Mouse (Mus musculus) limb, embryonic 11.5 days (tissue): ENCODE data around the gene Ubash3b. TPM values are rescaled to one million over a fixed set of nuclear protein-coding genes. Genes with fewer than 3 reads are reported as not detected.

Source experiments
- ATAC-seq: fragments of 200-750 bp; cut with Nextera tagmentation; 2 replicates; pipeline ENCODE4 v1.8.0; 2017; ENCODE audit warnings: low read depth; ENCODE audit not compliant: insufficient number of reproducible peaks, low FRiP score, low TSS enrichment
- DNase-seq: peaks from one replicate; pipeline ENCODE4 v3.0.0-alpha.2; 2015; ENCODE audit warnings: low spot score
- H3K27ac ChIP-seq: fragments of 300-500 bp; sonication (generic); replicated peaks from 2 replicates; pipeline ENCODE4 v1.5.1; 2014; ENCODE audit warnings: low read depth, mild to moderate bottlenecking, low read length
- H3K27me3 ChIP-seq: fragments of 300-500 bp; sonication (generic); 2 replicates; pipeline ENCODE4 v1.6.1; 2014; ENCODE audit warnings: mild to moderate bottlenecking, low read length, mixed read lengths; ENCODE audit not compliant: control insufficient read depth, insufficient read depth
- H3K36me3 ChIP-seq: fragments of 300-500 bp; sonication (generic); 2 replicates; pipeline ENCODE4 v1.6.1; 2014; ENCODE audit warnings: mild to moderate bottlenecking, low read length, moderate library complexity, mixed read lengths; ENCODE audit not compliant: control insufficient read depth, insufficient read depth
- H3K4me1 ChIP-seq: fragments of 300-500 bp; sonication (generic); 2 replicates; pipeline ENCODE4 v1.6.1; 2014; ENCODE audit warnings: low read length, mixed read lengths; ENCODE audit not compliant: control insufficient read depth, insufficient read depth
- H3K4me2 ChIP-seq: fragments of 300-500 bp; sonication (generic); 2 replicates; pipeline ENCODE4 v1.6.1; 2014; ENCODE audit warnings: low read depth, mild to moderate bottlenecking, moderate library complexity; ENCODE audit not compliant: severe bottlenecking
- H3K4me3 ChIP-seq: fragments of 300-500 bp; sonication (generic); 2 replicates; pipeline ENCODE4 v1.5.1; 2014; ENCODE audit warnings: low read depth, low read length
- H3K9ac ChIP-seq: fragments of 300-500 bp; sonication (generic); 2 replicates; pipeline ENCODE4 v1.6.1; 2014; ENCODE audit warnings: mild to moderate bottlenecking, low read length
- H3K9me3 ChIP-seq: fragments of 300-500 bp; sonication (generic); 2 replicates; pipeline ENCODE4 v1.6.1; 2016; ENCODE audit warnings: low read length; ENCODE audit not compliant: control insufficient read depth
- WGBS: fragments of 180-500 bp; shearing (Covaris S2); extraction: QIAGEN DNeasy Blood & Tissue Kit; methylation state at CpG from one replicate; pipeline ENCODE4 v1.1.7; 2014; 5-methylcytosine and 5-hydroxymethylcytosine counted together
- polyA plus RNA-seq: library from polyadenylated mRNA; unstranded; fragments of >200 nt; fragmentation: Nextera tagmentation; extraction: Ambion mirVana; gene quantifications from 2 replicates; pipeline ENCODE4 v1.2.1, GENCODE M21; 2014

The Ubash3b gene
- polyA plus RNA-seq, 1 experiment from 2014 or later, result 8.2 TPM

DNA sequence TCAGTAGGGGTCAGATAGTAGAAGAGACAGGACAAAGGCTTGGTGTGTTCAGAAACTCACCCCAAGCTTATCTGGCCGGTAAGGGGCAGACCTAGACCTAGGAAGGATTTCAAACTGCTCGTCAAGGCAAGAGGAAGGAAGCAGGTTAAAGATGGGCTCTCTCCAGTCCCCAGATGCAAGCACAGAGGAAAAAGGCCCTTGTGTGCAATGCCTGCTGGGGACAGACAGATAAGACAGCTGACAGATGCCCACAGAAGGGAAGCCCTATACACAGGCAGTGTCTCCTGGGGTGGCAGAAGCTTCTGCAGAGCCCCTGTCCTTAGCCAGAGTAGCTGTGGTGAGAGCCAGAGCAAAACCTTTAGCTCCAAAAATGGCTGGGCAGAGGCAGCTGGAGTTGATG is 11.6 kb downstream of the Ubash3b start:
- Histone ChIP-seq H3K4me2 (no peak overlapping the region), H3K27ac (no peak overlapping the region), H3K4me1 (peaks cover 8% of the 10 kb centered on the region; the same call in 1 of the 2 replicates), H3K27me3 (no peaks in the 10 kb centered on the region), H3K9me3 (no peaks in the 10 kb centered on the region), H3K36me3 (no peaks in the 10 kb centered on the region), H3K9ac (no peak overlapping the region), H3K4me3 (no peak overlapping the region)
- WGBS, result 68% methylated on average over 2 of the region's 2 CpGs
- DNase-seq (no peak), ATAC-seq (no peak)

DNA sequence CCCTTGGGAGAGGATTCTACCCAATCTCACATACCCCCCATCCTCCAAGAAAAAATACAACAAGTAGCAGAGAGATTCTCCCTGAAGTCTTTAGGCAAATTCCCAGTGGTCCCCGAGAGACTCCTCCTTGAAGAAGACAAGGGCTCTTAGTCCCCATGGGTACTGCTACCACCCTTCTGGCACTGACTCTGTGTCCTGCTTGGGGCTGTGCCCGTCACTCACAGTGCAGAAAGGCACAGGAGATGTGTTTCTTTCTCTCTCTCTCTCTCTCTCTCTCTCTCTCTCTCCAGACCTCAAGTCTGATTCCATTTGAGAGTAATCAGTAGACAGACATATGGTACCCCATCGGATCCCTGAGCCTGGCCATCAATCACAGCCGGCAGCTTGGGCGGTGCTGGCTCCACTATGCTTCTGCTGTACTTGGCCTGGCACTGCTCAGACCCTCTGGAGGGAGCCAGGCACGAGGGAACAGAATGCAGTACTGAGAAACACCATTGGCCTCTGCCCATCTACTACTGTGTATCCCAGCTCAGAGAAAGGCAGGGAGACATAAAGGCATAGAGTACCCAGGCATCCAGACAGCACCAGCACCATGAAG is 12.3 kb downstream of the Ubash3b start:
- WGBS, result 58% methylated on average over 6 of the region's 6 CpGs
- H3K9me3 ChIP-seq, result no peaks in the 10 kb centered on the region
- no peak overlapping the region for H3K9ac ChIP-seq
- ATAC-seq, result no peak
- H3K4me3 ChIP-seq, result no peak overlapping the region
- no peak overlapping the region for H3K27ac ChIP-seq
- no peaks in the 10 kb centered on the region for H3K27me3 ChIP-seq
- no peak for DNase-seq
- no peak overlapping the region for H3K4me2 ChIP-seq
- peaks cover 8% of the 10 kb centered on the region; the same call in 1 of the 2 replicates for H3K4me1 ChIP-seq
- H3K36me3 ChIP-seq, result no peaks in the 10 kb centered on the region

DNA sequence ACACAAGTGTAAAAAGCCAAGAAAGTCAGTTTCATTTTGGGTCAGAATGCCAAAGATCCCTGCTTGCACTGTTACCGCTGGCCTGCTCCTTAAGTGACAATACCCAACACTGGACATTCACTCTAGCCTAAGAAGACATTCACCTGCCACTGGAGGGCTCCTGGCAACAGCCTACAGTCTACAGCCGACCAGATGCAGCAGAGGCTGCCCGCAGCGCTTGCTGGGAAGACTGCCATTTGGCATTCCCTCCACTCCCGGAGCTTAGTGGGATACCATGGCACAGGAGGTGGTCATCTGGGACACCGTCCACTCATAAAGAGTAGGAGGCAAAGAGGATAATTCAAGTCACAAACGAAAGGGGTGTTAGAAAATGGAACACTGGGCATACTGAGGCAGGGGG is 12.9 kb downstream of the Ubash3b start:
- H3K4me1 ChIP-seq, result peaks cover 8% of the 10 kb centered on the region; the same call in 1 of the 2 replicates
- H3K9ac ChIP-seq, result no peak overlapping the region
- H3K27ac ChIP-seq, result no peak overlapping the region
- no peaks in the 10 kb centered on the region for H3K27me3 ChIP-seq
- no peaks in the 10 kb centered on the region for H3K9me3 ChIP-seq
- DNase-seq (no peak), ATAC-seq (no peak)
- no peaks in the 10 kb centered on the region for H3K36me3 ChIP-seq
- H3K4me2 ChIP-seq, result no peak overlapping the region
- 84% methylated on average over 7 of the region's 7 CpGs for WGBS
- no peak overlapping the region for H3K4me3 ChIP-seq

DNA sequence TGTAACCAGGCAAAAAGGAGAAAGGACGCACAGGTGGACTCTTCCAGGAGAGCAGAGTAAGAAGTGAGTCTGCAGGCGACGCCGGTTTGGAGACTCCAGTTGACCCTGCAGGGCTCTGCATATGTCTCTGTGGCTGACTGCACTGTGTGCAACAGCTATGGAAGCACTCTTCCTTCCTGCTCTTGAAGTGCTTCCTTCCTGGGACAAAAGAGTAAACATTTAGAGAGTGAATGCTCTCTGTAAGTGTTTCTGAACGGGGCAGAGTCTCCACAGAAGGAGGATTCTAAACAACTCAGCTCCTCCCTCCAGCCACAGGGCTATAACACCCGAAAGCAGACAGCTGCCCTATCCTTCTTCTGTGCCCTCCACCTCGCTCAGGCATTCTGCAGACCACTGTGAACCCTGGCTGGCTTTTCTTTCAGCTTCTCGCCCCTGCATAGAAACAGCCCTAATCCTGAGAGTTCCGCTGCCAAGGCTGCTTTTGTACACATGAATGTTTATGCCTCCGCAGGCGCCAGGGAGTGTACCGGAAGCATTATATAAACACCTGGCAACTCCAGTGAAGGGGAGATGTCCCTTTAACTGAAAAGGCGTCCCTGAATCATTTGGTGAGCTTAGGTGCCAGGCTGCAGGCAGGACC is 14.2 kb downstream of the Ubash3b start:
- Histone ChIP-seq H3K4me3 (no peak overlapping the region), H3K4me1 (0 out of 2 replicates have a peak, but pooled peaks cover 3% of the 10 kb centered on the region), H3K27me3 (no peaks in the 10 kb centered on the region), H3K9me3 (no peaks in the 10 kb centered on the region), H3K4me2 (no peak overlapping the region), H3K27ac (no peak overlapping the region), H3K36me3 (no peaks in the 10 kb centered on the region), H3K9ac (no peak overlapping the region)
- 43% methylated on average over 13 of the region's 13 CpGs for WGBS
- DNase-seq (no peak), ATAC-seq (no peak)

DNA sequence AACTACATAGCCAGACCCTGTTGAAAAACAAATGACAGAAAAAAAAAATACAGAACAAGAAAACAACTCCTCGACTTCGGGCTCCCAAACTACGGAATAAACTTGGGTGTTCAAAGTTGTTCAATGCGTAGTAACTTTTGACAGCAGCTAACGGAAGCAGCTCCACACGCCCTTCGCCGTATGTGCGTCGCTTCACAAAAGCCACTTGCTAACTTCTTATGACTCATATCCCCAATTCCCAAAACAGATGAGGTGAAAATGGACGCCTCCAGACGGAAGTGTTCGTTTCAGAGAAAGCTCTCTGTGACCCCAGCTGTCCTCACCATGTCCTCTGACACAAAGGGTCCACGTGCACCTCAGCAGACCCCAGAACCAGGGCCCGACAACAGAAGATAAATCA is 17.7 kb downstream of the Ubash3b start:
- H3K9ac ChIP-seq, result no peak overlapping the region
- ATAC-seq (no peak), DNase-seq (peak; percentile 29)
- no peaks in the 10 kb centered on the region for H3K27me3 ChIP-seq
- H3K4me1 ChIP-seq, result 0 out of 2 replicates have a peak, but pooled peaks cover 3% of the 10 kb centered on the region
- 74% methylated on average over 15 of the region's 15 CpGs for WGBS
- no peaks in the 10 kb centered on the region for H3K36me3 ChIP-seq
- H3K4me2 ChIP-seq, result no peak overlapping the region
- no peaks in the 10 kb centered on the region for H3K9me3 ChIP-seq
- H3K4me3 ChIP-seq, result no peak overlapping the region
- no peak overlapping the region for H3K27ac ChIP-seq

DNA sequence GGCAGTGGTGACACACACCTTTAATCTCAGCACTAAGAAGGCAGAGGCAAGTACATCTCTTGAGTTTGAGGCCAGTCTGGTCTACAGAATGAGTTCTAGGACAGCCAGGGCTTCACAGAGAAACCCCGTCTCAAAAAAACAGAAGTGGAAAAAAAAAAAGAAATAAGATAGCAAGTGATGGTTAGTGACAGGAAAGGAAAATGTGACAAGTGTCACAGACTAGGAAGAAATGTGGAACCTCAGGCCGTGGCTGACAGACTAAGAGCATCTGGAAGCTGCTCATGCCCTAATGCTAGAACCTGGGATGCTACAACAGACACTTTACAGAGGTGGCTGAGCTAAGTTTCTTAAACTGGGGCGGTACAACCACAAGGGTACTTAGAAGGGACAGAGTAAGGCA is 18.4 kb downstream of the Ubash3b start:
- H3K27ac ChIP-seq, result no peak overlapping the region
- H3K27me3 ChIP-seq, result no peaks in the 10 kb centered on the region
- H3K4me2 ChIP-seq, result no peak overlapping the region
- no peak for ATAC-seq
- H3K9me3 ChIP-seq, result no peaks in the 10 kb centered on the region
- no peak overlapping the region for H3K4me3 ChIP-seq
- no peak overlapping the region for H3K9ac ChIP-seq
- 0 out of 2 replicates have a peak, but pooled peaks cover 3% of the 10 kb centered on the region for H3K4me1 ChIP-seq
- no peak for DNase-seq
- no peaks in the 10 kb centered on the region for H3K36me3 ChIP-seq
- 90% methylated on average over 3 of the region's 3 CpGs for WGBS

DNA sequence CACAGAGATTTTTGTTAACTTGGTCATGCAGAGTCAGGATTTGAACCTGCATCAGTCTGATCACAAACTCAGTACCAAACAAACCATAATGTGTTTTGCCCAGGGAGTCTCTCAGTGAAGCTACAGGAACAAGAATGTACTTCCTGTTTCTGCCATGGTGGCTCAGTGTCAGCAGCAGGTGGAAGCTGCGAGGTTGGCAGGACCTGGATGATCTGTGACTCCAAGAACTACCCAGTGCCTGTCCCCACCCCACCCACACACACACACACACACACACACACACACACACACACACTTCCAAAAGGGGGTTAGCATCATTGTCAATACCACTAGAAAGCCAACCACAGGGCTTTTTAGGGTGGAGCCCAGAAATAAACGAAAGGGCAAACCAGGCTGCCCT is 20.5 kb downstream of the Ubash3b start:
- H3K27me3 ChIP-seq, result no peaks in the 10 kb centered on the region
- no peaks in the 10 kb centered on the region for H3K36me3 ChIP-seq
- no peak overlapping the region for H3K9ac ChIP-seq
- WGBS, result 82% methylated on average over 2 of the region's 2 CpGs
- DNase-seq (no peak), ATAC-seq (no peak)
- H3K9me3 ChIP-seq, result no peaks in the 10 kb centered on the region
- H3K4me2 ChIP-seq, result no peak overlapping the region
- no peak overlapping the region for H3K4me3 ChIP-seq
- H3K4me1 ChIP-seq, result no peaks in the 10 kb centered on the region
- no peak overlapping the region for H3K27ac ChIP-seq

DNA sequence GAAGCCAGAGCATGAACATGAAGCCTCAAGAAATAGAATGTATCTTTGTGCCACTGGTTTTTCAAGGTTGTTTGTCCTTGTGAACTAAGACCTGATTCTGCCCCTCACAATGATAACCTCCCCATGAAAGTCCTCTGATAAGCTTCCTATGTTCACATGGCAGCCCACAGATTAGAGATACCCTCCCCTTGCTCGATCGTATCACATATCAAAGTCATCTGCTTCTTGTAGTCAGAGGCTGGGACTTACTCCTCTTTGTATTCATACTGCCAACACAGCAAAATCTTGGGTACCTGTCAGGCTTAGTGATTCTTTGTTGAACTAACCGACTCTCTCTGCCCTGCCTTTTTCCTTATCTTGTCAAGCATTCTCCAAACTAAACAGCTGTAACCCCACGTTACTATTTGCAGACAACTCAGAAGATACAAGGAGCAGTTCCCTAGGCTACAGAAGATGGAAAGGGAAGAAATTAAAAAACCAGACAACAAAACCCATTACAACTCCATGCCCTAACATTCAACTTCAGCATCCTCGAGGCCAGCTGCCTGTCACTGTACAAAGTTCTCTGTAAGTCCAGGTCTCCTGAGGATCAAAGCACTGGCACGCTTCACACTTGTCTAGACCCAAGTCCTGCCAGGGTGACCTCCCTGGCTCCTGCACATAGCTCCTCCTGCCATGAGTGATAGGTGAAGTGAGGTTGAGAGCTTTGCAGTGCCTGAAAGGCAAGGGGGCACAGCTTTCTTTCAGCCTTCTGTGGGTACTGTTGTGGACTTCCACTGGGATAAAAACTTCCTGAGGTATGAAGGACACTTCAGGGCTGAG is 22.3 kb downstream of the Ubash3b start:
- no peak overlapping the region for H3K4me2 ChIP-seq
- no peaks in the 10 kb centered on the region for H3K27me3 ChIP-seq
- no peak overlapping the region for H3K9ac ChIP-seq
- H3K4me3 ChIP-seq, result no peak overlapping the region
- ATAC-seq (no peak), DNase-seq (no peak)
- no peaks in the 10 kb centered on the region for H3K36me3 ChIP-seq
- no peaks in the 10 kb centered on the region for H3K4me1 ChIP-seq
- WGBS, result 79% methylated on average over 6 of the region's 6 CpGs
- H3K9me3 ChIP-seq, result no peaks in the 10 kb centered on the region
- H3K27ac ChIP-seq, result no peak overlapping the region
